Comparison of ENCODE assay signal across 14 mouse cellular contexts in the genomic region with DNA sequence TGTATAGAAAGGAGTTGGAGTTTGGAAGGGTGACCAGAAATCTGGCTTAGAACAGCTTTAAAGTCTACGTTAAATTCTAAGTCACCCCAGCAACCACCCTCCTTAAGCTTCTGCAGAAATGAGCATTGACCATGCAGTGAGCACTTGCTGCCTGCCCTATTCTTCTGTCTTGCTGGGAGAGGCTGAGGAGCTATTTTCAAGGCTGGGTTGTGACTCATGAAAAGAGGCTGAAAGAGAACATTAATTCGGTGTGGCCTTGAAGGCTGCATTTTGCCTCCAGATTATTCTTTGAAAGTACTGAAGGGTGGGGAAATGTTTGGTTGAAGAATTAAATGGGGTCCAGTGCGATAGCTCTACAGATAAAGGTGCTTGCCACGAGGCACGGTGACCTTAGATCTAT. TPM values are rescaled to one million over a fixed set of nuclear protein-coding genes. Genes with fewer than 3 reads are reported as not detected.
"Had no signal": no experiment of that assay in that cellular context is flagged by ENCODE, and none has a peak within 500 bp of the region (broad histone marks: within the 10 kb centered on the region; RNA-seq: fewer than 3 reads in every experiment).

No protein-coding gene starts in this region.

- DNase-seq: gastrocnemius, postnatal 10 days; gastrocnemius, postnatal 25 days; heart, adult 18-20 months; heart, postnatal 10 days; heart, postnatal 4 days; kidney, adult 18-20 months; kidney, adult 8-10 months; kidney, postnatal 10 days; kidney, postnatal 25 days; kidney, postnatal 4 days; liver; liver, embryonic 13.5 days; liver, postnatal 0 days had no signal

RNA-seq across cellular contexts. Expression of a gene that starts 28.5 kb away (rescaled TPM):
- total RNA-seq: granulocyte monocyte progenitor cell, adult 5-6 weeks had no signal
